Mouse (Mus musculus) embryonic facial prominence, embryonic 12.5 days (tissue): Measurements from ENCODE around the gene Alyref. TPM values are rescaled to one million over a fixed set of nuclear protein-coding genes. Genes with fewer than 3 reads are reported as not detected.

ENCODE experiments used
- ATAC-seq: fragments of 200-750 bp; cut with Nextera tagmentation; 2 replicates; pipeline ENCODE4 v1.8.0; 2017; ENCODE audit not compliant: insufficient number of reproducible peaks, insufficient read depth, low FRiP score, low TSS enrichment
- H3K27ac ChIP-seq: fragments of 300-500 bp; sonication (generic); 2 replicates; pipeline ENCODE4 v1.5.1; 2016; ENCODE audit warnings: mild to moderate bottlenecking
- H3K27me3 ChIP-seq: fragments of 300-500 bp; sonication (generic); 2 replicates; pipeline ENCODE4 v1.6.1; 2016; ENCODE audit warnings: mild to moderate bottlenecking, moderate library complexity
- H3K36me3 ChIP-seq: fragments of 300-500 bp; sonication (generic); 2 replicates; pipeline ENCODE4 v1.6.1; 2016; ENCODE audit warnings: mild to moderate bottlenecking
- H3K4me1 ChIP-seq: fragments of 300-500 bp; sonication (generic); 2 replicates; pipeline ENCODE4 v1.6.1; 2016
- H3K4me2 ChIP-seq: fragments of 300-500 bp; sonication (generic); replicated peaks from 2 replicates; pipeline ENCODE4 v1.6.1; 2016; ENCODE audit warnings: mild to moderate bottlenecking, moderate library complexity
- H3K4me3 ChIP-seq: fragments of 300-500 bp; sonication (generic); 2 replicates; pipeline ENCODE4 v1.5.1; 2016; ENCODE audit warnings: mild to moderate bottlenecking
- H3K9ac ChIP-seq: fragments of 300-500 bp; sonication (generic); 2 replicates; pipeline ENCODE4 v1.6.1; 2016; ENCODE audit warnings: mild to moderate bottlenecking, moderate library complexity
- H3K9me3 ChIP-seq: fragments of 300-500 bp; sonication (generic); 2 replicates; pipeline ENCODE4 v1.6.1; 2016; ENCODE audit warnings: mild to moderate bottlenecking, moderate library complexity
- WGBS: fragments of 180-500 bp; shearing (Covaris S2); methylation state at CpG from one replicate; pipeline ENCODE4 v1.1.7; 2016; 5-methylcytosine and 5-hydroxymethylcytosine counted together
- polyA plus RNA-seq: library from polyadenylated mRNA; unstranded; fragments of >200 nt; fragmentation: Nextera tagmentation; extraction: Ambion mirVana; gene quantifications from 2 replicates; pipeline ENCODE4 v1.2.1, GENCODE M21; 2016

Alyref gene
- 683 and 688 TPM in 2 replicates for polyA plus RNA-seq

DNA sequence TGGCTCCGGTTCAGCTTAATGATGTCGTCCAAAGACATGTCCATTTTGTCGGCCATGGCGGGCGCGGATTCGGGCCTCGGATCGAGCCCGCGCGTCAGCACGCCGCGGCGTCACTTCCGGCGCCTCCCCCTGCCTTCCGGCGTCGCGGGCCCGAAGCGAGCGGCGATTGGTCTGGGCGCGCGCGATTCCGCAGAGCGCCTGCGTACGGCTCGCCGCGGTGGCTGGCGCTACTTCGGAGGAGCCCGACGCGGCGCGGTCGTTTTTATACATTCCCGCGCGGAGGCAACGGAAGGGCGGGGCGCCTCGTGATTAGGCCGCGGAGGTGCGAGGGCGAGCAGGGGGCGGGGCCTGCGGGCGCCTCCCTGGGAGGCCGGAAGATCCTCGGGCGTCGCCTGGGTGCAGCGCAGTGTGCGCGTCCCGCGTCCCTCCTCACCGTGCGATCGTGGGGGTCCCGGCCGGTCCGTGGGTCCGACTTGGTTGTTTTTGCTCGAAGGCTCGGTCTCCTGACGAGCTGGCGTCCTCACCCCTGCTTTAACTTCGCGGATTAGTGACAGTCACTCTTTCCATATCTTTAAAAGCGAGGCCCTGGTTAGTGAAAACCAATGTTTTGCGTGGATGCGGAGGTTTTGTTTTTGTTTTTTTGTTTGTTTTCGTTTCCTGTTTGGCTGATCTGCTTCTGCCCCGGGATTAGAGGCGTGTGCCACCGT, at the start of gene Alyref, which contains the start of gene Anapc11:
Alyref (minus strand) TSS at position 83 of the 707 bp plus-strand sequence.
Anapc11 (plus strand) TSS at position 139 of the 707 bp plus-strand sequence.
- Histone ChIP-seq H3K4me2 (peak within 1 kb of the TSS; percentile 97), H3K9me3 (no peaks in the 10 kb centered on the region), H3K27me3 (no peaks in the 10 kb centered on the region), H3K4me3 (peak within 1 kb of the TSS; percentile 99), H3K27ac (peak within 1 kb of the TSS; percentile 93), H3K9ac (peak within 1 kb of the TSS; percentile 100), H3K36me3 (peaks cover 57% of the 10 kb centered on the region), H3K4me1 (peaks cover 22% of the 10 kb centered on the region)
- ATAC-seq = peak; percentile 94
- under 1% methylated on average over 87 of the region's 88 CpGs for WGBS

DNA sequence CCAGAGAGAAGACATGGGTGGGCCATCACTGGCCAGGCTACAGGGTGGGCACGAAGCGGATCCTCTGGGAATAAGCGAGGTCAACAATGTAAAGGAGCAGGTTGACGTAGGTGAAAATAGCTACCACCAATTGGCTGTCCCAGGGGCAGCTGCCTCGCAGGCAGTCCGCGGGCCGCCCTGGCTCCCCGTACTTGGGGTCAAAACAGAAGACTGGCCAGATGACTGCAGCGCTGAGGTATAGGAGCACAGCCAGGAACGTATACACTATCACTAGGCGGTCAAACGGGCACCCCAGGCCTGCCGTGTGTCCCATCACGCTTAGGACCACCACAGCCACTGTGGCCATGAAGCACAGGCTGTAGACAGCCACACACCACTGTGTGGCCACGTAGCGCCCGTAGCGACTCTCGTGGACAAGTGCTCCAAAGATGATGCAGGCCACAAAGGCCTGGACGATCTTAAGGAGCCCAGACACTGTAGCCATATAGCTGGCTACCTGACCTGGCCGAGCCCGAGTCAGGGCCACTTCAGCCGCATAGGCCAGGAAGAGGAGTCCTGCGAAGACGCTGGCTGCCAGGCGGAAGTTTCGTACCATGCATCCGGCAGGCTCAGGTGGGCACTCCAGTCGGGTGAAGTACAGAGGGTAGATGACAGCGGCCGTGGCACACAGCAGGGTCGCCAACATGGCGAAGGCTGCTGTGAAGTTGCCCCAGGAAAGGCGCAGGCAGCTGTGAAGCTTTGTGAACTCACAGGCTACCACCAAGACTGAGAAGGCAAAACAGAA, 49.1 kb upstream of the Alyref start:
- H3K9ac ChIP-seq = no peak overlapping the region
- H3K36me3 ChIP-seq = no peaks in the 10 kb centered on the region
- WGBS = 78% methylated on average over 35 of the region's 35 CpGs
- H3K4me1 ChIP-seq = peaks cover 17% of the 10 kb centered on the region
- no peak overlapping the region for H3K4me3 ChIP-seq
- peaks cover 25% of the 10 kb centered on the region for H3K27me3 ChIP-seq
- no peaks in the 10 kb centered on the region for H3K9me3 ChIP-seq
- H3K27ac ChIP-seq = no peak overlapping the region
- H3K4me2 ChIP-seq = no peak overlapping the region; the same call in 1 of the 2 replicates
- ATAC-seq = no peak

GRCm38 (mm10) chr11:120643601-120643987, 45.4 kb upstream of the Alyref start, which contains the start of gene Pycr1:
Gene Pycr1 (minus strand): TSS chr11:120643769.
- Histone ChIP-seq H3K9ac (peak within 1 kb of the TSS; percentile 67), H3K4me3 (peak within 1 kb of the TSS; percentile 50), H3K36me3 (no peaks in the 10 kb centered on the region), H3K27me3 (peaks cover 29% of the 10 kb centered on the region), H3K4me2 (peak within 1 kb of the TSS; percentile 64), H3K27ac (no peak within 1 kb of the TSS), H3K9me3 (no peaks in the 10 kb centered on the region), H3K4me1 (peaks cover 17% of the 10 kb centered on the region)
- peak; percentile 98 for ATAC-seq
- WGBS = under 1% methylated on average over 15 of the region's 15 CpGs

GRCm38 (mm10) chr11:120642939-120643600, 44.9 kb upstream of the Alyref start:
- H3K27ac ChIP-seq = no peak overlapping the region
- peak; percentile 29 for ATAC-seq
- no peaks in the 10 kb centered on the region for H3K9me3 ChIP-seq
- peak overlapping the region; percentile 64 for H3K4me2 ChIP-seq
- H3K36me3 ChIP-seq = no peaks in the 10 kb centered on the region
- H3K4me3 ChIP-seq = peak overlapping the region; percentile 50
- WGBS = 2% methylated on average over 18 of the region's 18 CpGs
- peaks cover 27% of the 10 kb centered on the region for H3K27me3 ChIP-seq
- H3K9ac ChIP-seq = peak overlapping the region; percentile 67
- H3K4me1 ChIP-seq = peaks cover 14% of the 10 kb centered on the region

- no peak for ATAC-seq
- 91% methylated on average over 8 of the region's 8 CpGs for WGBS
- H3K36me3 ChIP-seq = no peaks in the 10 kb centered on the region
- no peak overlapping the region for H3K9ac ChIP-seq
- H3K27me3 ChIP-seq = peaks cover 16% of the 10 kb centered on the region; the same call in 1 of the 2 replicates
- H3K4me1 ChIP-seq = peaks cover 9% of the 10 kb centered on the region
- no peaks in the 10 kb centered on the region for H3K9me3 ChIP-seq
- H3K4me2 ChIP-seq = no peak overlapping the region
- H3K4me3 ChIP-seq = no peak overlapping the region
- no peak overlapping the region for H3K27ac ChIP-seq
These were observed 43.7 kb upstream of the Alyref start for GRCm38 (mm10) chr11:120641869-120642268.

GRCm38 (mm10) chr11:120641255-120641654, 43.1 kb upstream of the Alyref start:
- Histone ChIP-seq H3K27me3 (peaks cover 12% of the 10 kb centered on the region; the same call in 1 of the 2 replicates), H3K4me3 (no peak overlapping the region), H3K27ac (no peak overlapping the region), H3K36me3 (no peaks in the 10 kb centered on the region), H3K4me1 (peaks cover 9% of the 10 kb centered on the region), H3K9ac (no peak overlapping the region), H3K9me3 (no peaks in the 10 kb centered on the region), H3K4me2 (no peak overlapping the region)
- no peak for ATAC-seq
- WGBS = 68% methylated on average over 9 of the region's 9 CpGs

DNA sequence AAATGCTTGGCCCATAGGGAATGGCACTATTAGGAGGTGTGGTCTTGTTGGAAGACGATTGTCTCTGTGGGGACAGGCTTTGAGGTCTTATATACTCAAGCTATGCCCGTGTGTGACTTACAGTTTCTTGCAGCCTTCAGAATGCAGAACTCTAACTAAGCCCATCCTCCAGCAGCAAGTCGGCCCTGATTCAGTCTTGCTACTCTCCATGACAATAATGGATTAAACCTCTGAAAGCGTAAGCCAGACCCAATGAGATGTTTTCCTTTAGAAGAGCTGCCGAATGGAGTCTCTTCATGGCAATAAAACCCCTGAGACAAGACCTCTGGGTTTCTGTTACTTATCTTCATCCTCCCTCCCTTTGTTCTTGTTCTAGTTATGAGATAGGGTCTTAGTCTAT, 36.6 kb upstream of the Alyref start:
- H3K27me3 ChIP-seq = no peaks in the 10 kb centered on the region
- H3K4me1 ChIP-seq = peaks cover 27% of the 10 kb centered on the region
- H3K27ac ChIP-seq = no peak overlapping the region
- H3K9me3 ChIP-seq = no peaks in the 10 kb centered on the region
- H3K4me3 ChIP-seq = no peak overlapping the region
- 81% methylated on average over 5 of the region's 5 CpGs for WGBS
- H3K36me3 ChIP-seq = no peaks in the 10 kb centered on the region
- no peak for ATAC-seq
- no peak overlapping the region for H3K9ac ChIP-seq
- H3K4me2 ChIP-seq = no peak overlapping the region

DNA sequence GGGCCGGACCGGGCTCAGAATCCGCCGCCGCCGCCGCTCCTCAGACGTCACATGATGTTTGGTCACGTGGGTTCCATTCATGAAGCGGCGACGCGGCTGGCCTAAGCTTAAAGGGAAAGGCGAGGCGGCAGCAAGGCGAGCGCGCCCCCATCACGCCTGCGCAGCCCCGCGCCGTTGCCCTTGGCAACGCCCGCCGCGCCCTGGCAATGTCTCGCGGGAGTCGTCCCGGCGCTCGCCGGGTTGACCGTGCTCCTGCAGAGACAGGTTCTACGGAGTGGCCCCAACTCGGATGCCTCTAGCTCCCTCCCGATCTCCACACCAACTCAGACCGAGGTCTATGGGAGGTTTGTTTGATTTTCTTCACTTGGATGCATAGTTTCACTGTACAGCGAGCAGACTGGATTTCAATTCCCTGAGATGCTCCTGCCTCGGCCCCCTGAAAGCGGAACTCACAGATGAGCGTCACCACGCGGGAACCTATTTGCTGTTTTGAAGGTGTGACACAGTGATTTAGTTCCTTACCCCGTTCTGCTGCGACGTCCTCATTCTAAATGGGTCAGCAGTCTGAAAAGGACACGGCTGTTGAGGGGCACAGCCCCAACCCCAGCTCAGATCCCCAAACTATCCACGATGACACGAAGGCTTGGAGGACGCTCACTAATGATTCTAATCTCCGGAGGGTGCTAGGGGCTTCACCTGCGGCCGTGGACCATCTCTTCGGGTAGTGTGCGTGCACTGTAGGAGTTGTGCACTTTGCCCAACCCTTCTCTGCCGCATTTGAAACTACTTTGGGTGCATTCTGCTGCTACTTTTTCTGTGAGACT, 35.6 kb upstream of the Alyref start, which contains the start of gene Mafg:
Mafg (minus strand) TSS at position 81 of the 824 bp plus-strand sequence.
- H3K4me2 ChIP-seq = peak within 1 kb of the TSS; percentile 84
- WGBS = 10% methylated on average over 58 of the region's 58 CpGs
- ATAC-seq = peak; percentile 80
- H3K9me3 ChIP-seq = no peaks in the 10 kb centered on the region
- H3K9ac ChIP-seq = peak within 1 kb of the TSS; percentile 89
- peaks cover 29% of the 10 kb centered on the region for H3K4me1 ChIP-seq
- peak within 1 kb of the TSS; percentile 94 for H3K4me3 ChIP-seq
- no peaks in the 10 kb centered on the region for H3K27me3 ChIP-seq
- H3K27ac ChIP-seq = peak within 1 kb of the TSS; percentile 90
- H3K36me3 ChIP-seq = peaks cover 8% of the 10 kb centered on the region

GRCm38 (mm10) chr11:120632559-120633519, 34.7 kb upstream of the Alyref start:
- H3K4me2 ChIP-seq = peak overlapping the region; percentile 84
- ATAC-seq = peak; percentile 81
- peak overlapping the region; percentile 89 for H3K9ac ChIP-seq
- under 1% methylated on average over 109 of the region's 116 CpGs for WGBS
- H3K36me3 ChIP-seq = peaks cover 10% of the 10 kb centered on the region
- H3K4me1 ChIP-seq = peaks cover 29% of the 10 kb centered on the region
- H3K9me3 ChIP-seq = no peaks in the 10 kb centered on the region
- peak overlapping the region; percentile 90 for H3K27ac ChIP-seq
- no peaks in the 10 kb centered on the region for H3K27me3 ChIP-seq
- H3K4me3 ChIP-seq = peak overlapping the region; percentile 94
